Mouse (Mus musculus): ENCODE data around the gene Rad51b. TPM values are rescaled to one million over a fixed set of nuclear protein-coding genes. Genes with fewer than 3 reads are reported as not detected.

Rad51b gene
- polyA plus RNA-seq, 1 experiment from 2014 or later = 6.5 TPM

- Histone ChIP-seq H3K9me3 (ENCODE audit: control insufficient read depth, low read length) (no peaks in the 10 kb centered on the region), H3K27ac (ENCODE audit: low read depth, low read length) (no peak overlapping the region), H3K9ac (ENCODE audit: low read depth, low read length) (no peak overlapping the region), H3K4me3 (ENCODE audit: low read depth, low read length) (no peak overlapping the region), H3K4me2 (replicated peaks; ENCODE audit: low read depth, low read length) (no peak overlapping the region), H3K4me1 (replicated peaks; ENCODE audit: control insufficient read depth, insufficient read depth, low read length) (no peaks in the 10 kb centered on the region), H3K27me3 (ENCODE audit: control insufficient read depth, insufficient read depth, low read length) (no peaks in the 10 kb centered on the region), H3K36me3 (ENCODE audit: control insufficient read depth, insufficient read depth, low read length) (no peaks in the 10 kb centered on the region)
- no peak for DNase-seq (ENCODE audit: low spot score)
- ATAC-seq (ENCODE audit: low FRiP score) = no peak
Measured at GRCm38 (mm10) chr12:79553056-79553455, 256.0 kb downstream of the Rad51b start.

DNA sequence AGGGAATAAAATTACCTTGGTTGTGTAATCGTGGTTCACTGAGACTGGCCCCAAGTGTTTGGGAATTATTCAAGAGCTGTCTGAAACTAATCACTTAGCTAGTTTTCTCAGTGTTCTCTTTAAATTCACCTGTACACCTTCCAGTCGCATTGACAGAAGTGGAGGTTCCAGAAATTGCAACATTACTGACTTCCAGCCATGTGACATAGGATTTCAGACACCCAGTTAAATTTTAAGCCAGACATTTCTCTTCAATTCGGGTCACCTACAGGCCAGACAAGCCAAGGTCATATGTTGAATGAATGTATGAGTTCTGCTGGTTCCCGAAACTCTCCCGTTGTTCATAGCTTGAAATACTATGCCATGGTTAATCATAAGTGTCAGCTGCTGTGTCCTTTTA, 260.8 kb downstream of the Rad51b start:
- Histone ChIP-seq H3K4me3 (ENCODE audit: low read depth, low read length) (no peak overlapping the region), H3K4me1 (replicated peaks; ENCODE audit: control insufficient read depth, insufficient read depth, low read length) (no peaks in the 10 kb centered on the region), H3K27ac (ENCODE audit: low read depth, low read length) (no peak overlapping the region), H3K9ac (ENCODE audit: low read depth, low read length) (no peak overlapping the region), H3K4me2 (replicated peaks; ENCODE audit: low read depth, low read length) (no peak overlapping the region), H3K27me3 (ENCODE audit: control insufficient read depth, insufficient read depth, low read length) (no peaks in the 10 kb centered on the region), H3K9me3 (ENCODE audit: control insufficient read depth, low read length) (no peaks in the 10 kb centered on the region), H3K36me3 (ENCODE audit: control insufficient read depth, insufficient read depth, low read length) (no peaks in the 10 kb centered on the region)
- no peak for DNase-seq (ENCODE audit: low spot score)
- 81% methylated on average over 5 of the region's 5 CpGs for WGBS
- ATAC-seq (ENCODE audit: low FRiP score) = no peak

- 86% methylated on average over 3 of the region's 3 CpGs for WGBS
- Histone ChIP-seq H3K4me1 (replicated peaks; ENCODE audit: control insufficient read depth, insufficient read depth, low read length) (no peaks in the 10 kb centered on the region), H3K36me3 (ENCODE audit: control insufficient read depth, insufficient read depth, low read length) (no peaks in the 10 kb centered on the region), H3K27me3 (ENCODE audit: control insufficient read depth, insufficient read depth, low read length) (no peaks in the 10 kb centered on the region), H3K4me2 (replicated peaks; ENCODE audit: low read depth, low read length) (no peak overlapping the region), H3K4me3 (ENCODE audit: low read depth, low read length) (no peak overlapping the region), H3K27ac (ENCODE audit: low read depth, low read length) (no peak overlapping the region), H3K9ac (ENCODE audit: low read depth, low read length) (no peak overlapping the region), H3K9me3 (ENCODE audit: control insufficient read depth, low read length) (no peaks in the 10 kb centered on the region)
- no peak for ATAC-seq (ENCODE audit: low FRiP score)
- no peak for DNase-seq (ENCODE audit: low spot score)
Measured at GRCm38 (mm10) chr12:79558711-79559110, 261.6 kb downstream of the Rad51b start.

GRCm38 (mm10) chr12:79559410-79560015, 262.4 kb downstream of the Rad51b start:
- Histone ChIP-seq H3K4me3 (ENCODE audit: low read depth, low read length) (no peak overlapping the region), H3K4me2 (replicated peaks; ENCODE audit: low read depth, low read length) (no peak overlapping the region), H3K36me3 (ENCODE audit: control insufficient read depth, insufficient read depth, low read length) (no peaks in the 10 kb centered on the region), H3K9me3 (ENCODE audit: control insufficient read depth, low read length) (no peaks in the 10 kb centered on the region), H3K4me1 (replicated peaks; ENCODE audit: control insufficient read depth, insufficient read depth, low read length) (no peaks in the 10 kb centered on the region), H3K27me3 (ENCODE audit: control insufficient read depth, insufficient read depth, low read length) (no peaks in the 10 kb centered on the region), H3K27ac (ENCODE audit: low read depth, low read length) (no peak overlapping the region), H3K9ac (ENCODE audit: low read depth, low read length) (no peak overlapping the region)
- ATAC-seq (ENCODE audit: low FRiP score) = no peak
- 68% methylated on average over 4 of the region's 4 CpGs for WGBS
- DNase-seq (ENCODE audit: low spot score) = no peak

- Histone ChIP-seq H3K27ac (ENCODE audit: low read depth, low read length) (no peak overlapping the region), H3K36me3 (ENCODE audit: control insufficient read depth, insufficient read depth, low read length) (no peaks in the 10 kb centered on the region), H3K27me3 (ENCODE audit: control insufficient read depth, insufficient read depth, low read length) (no peaks in the 10 kb centered on the region), H3K9ac (ENCODE audit: low read depth, low read length) (no peak overlapping the region), H3K4me3 (ENCODE audit: low read depth, low read length) (no peak overlapping the region), H3K9me3 (ENCODE audit: control insufficient read depth, low read length) (no peaks in the 10 kb centered on the region), H3K4me2 (replicated peaks; ENCODE audit: low read depth, low read length) (no peak overlapping the region), H3K4me1 (replicated peaks; ENCODE audit: control insufficient read depth, insufficient read depth, low read length) (no peaks in the 10 kb centered on the region)
- ATAC-seq (ENCODE audit: low FRiP score) (no peak), DNase-seq (ENCODE audit: low spot score) (no peak)
- 93% methylated on average over 8 of the region's 8 CpGs for WGBS
Measured at GRCm38 (mm10) chr12:79560084-79560699, 263.1 kb downstream of the Rad51b start.

DNA sequence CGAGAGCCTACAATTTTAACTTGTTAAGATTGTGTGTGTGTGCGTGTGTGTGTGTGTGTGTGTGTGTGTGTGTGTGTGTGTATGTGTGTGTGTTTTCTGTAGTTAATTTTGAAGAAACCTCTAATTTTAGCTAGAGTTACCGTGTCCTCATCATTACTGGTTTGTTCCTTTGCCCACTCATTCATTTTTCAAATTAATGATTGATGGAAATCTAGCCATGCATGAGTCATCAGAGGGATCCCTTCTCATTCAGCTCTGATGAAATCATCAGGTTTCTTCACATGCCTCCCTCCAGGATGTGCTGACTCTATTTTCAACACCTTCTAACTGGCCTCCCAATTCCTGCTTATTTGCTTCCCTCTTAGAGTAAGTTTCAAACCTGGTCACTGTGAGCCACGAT, 263.8 kb downstream of the Rad51b start:
- Histone ChIP-seq H3K27me3 (ENCODE audit: control insufficient read depth, insufficient read depth, low read length) (no peaks in the 10 kb centered on the region), H3K9me3 (ENCODE audit: control insufficient read depth, low read length) (no peaks in the 10 kb centered on the region), H3K4me2 (replicated peaks; ENCODE audit: low read depth, low read length) (no peak overlapping the region), H3K4me3 (ENCODE audit: low read depth, low read length) (no peak overlapping the region), H3K36me3 (ENCODE audit: control insufficient read depth, insufficient read depth, low read length) (no peaks in the 10 kb centered on the region), H3K4me1 (replicated peaks; ENCODE audit: control insufficient read depth, insufficient read depth, low read length) (no peaks in the 10 kb centered on the region), H3K9ac (ENCODE audit: low read depth, low read length) (no peak overlapping the region), H3K27ac (ENCODE audit: low read depth, low read length) (no peak overlapping the region)
- DNase-seq (ENCODE audit: low spot score) = no peak
- ATAC-seq (ENCODE audit: low FRiP score) = no peak
- WGBS = 89% methylated on average over 4 of the region's 4 CpGs

GRCm38 (mm10) chr12:79574159-79575040, 277.3 kb downstream of the Rad51b start:
- Histone ChIP-seq H3K36me3 (ENCODE audit: control insufficient read depth, insufficient read depth, low read length) (no peaks in the 10 kb centered on the region), H3K27me3 (ENCODE audit: control insufficient read depth, insufficient read depth, low read length) (no peaks in the 10 kb centered on the region), H3K4me2 (replicated peaks; ENCODE audit: low read depth, low read length) (no peak overlapping the region), H3K9me3 (ENCODE audit: control insufficient read depth, low read length) (no peaks in the 10 kb centered on the region), H3K4me1 (replicated peaks; ENCODE audit: control insufficient read depth, insufficient read depth, low read length) (no peaks in the 10 kb centered on the region), H3K9ac (ENCODE audit: low read depth, low read length) (no peak overlapping the region), H3K27ac (ENCODE audit: low read depth, low read length) (no peak overlapping the region), H3K4me3 (ENCODE audit: low read depth, low read length) (no peak overlapping the region)
- WGBS = 67% methylated on average over 6 of the region's 6 CpGs
- no peak for DNase-seq (ENCODE audit: low spot score)
- ATAC-seq (ENCODE audit: low FRiP score) = no peak

GRCm38 (mm10) chr12:79575041-79575541, 278.0 kb downstream of the Rad51b start:
- Histone ChIP-seq H3K4me3 (ENCODE audit: low read depth, low read length) (no peak overlapping the region), H3K4me1 (replicated peaks; ENCODE audit: control insufficient read depth, insufficient read depth, low read length) (no peaks in the 10 kb centered on the region), H3K36me3 (ENCODE audit: control insufficient read depth, insufficient read depth, low read length) (no peaks in the 10 kb centered on the region), H3K4me2 (replicated peaks; ENCODE audit: low read depth, low read length) (no peak overlapping the region), H3K27me3 (ENCODE audit: control insufficient read depth, insufficient read depth, low read length) (no peaks in the 10 kb centered on the region), H3K9ac (ENCODE audit: low read depth, low read length) (no peak overlapping the region), H3K9me3 (ENCODE audit: control insufficient read depth, low read length) (no peaks in the 10 kb centered on the region), H3K27ac (ENCODE audit: low read depth, low read length) (no peak overlapping the region)
- DNase-seq (ENCODE audit: low spot score) = no peak
- no peak for ATAC-seq (ENCODE audit: low FRiP score)
- 75% methylated on average over 7 of the region's 7 CpGs for WGBS

Data from hindbrain, embryonic 11.5 days (tissue).